Mouse (Mus musculus) midbrain, embryonic 16.5 days (tissue): ENCODE data around the gene Csde1. TPM values are rescaled to one million over a fixed set of nuclear protein-coding genes. Genes with fewer than 3 reads are reported as not detected.

Experiments used
- ATAC-seq: fragments of 200-750 bp; cut with Nextera tagmentation; 2 replicates; pipeline ENCODE4 v1.8.0; 2017; ENCODE audit warnings: moderate TSS enrichment
- H3K27ac ChIP-seq: fragments of 300-500 bp; sonication (generic); 2 replicates; pipeline ENCODE4 v1.5.1; 2014; ENCODE audit warnings: mild to moderate bottlenecking, low read length, mixed read lengths
- H3K27me3 ChIP-seq: fragments of 300-500 bp; sonication (generic); 2 replicates; pipeline ENCODE4 v1.6.1; 2014; ENCODE audit warnings: low read depth, low read length, mixed read lengths; ENCODE audit not compliant: control insufficient read depth, insufficient read depth
- H3K36me3 ChIP-seq: fragments of 300-500 bp; sonication (generic); 2 replicates; pipeline ENCODE4 v1.6.1; 2014; ENCODE audit warnings: mild to moderate bottlenecking, low read length, moderate library complexity, mixed read lengths; ENCODE audit not compliant: control insufficient read depth, insufficient read depth
- H3K4me1 ChIP-seq: fragments of 300-500 bp; sonication (generic); 2 replicates; pipeline ENCODE4 v1.6.1; 2014; ENCODE audit warnings: mild to moderate bottlenecking, low read length, mixed read lengths; ENCODE audit not compliant: control insufficient read depth, insufficient read depth
- H3K4me2 ChIP-seq: fragments of 300-500 bp; sonication (generic); 2 replicates; pipeline ENCODE4 v1.6.1; 2014; ENCODE audit warnings: mild to moderate bottlenecking, low read length, mixed read lengths
- H3K4me3 ChIP-seq: fragments of 300-500 bp; sonication (generic); 2 replicates; pipeline ENCODE4 v1.5.1; 2014; ENCODE audit warnings: low read depth, mild to moderate bottlenecking, low read length, moderate library complexity, mixed read lengths
- H3K9ac ChIP-seq: fragments of 300-500 bp; sonication (generic); 2 replicates; pipeline ENCODE4 v1.6.1; 2014; ENCODE audit warnings: low read depth, low read length, mixed read lengths
- H3K9me3 ChIP-seq: fragments of 300-500 bp; sonication (generic); replicated peaks from 2 replicates; pipeline ENCODE4 v1.6.1; 2014; ENCODE audit warnings: mild to moderate bottlenecking, low read length, mixed read lengths; ENCODE audit not compliant: control insufficient read depth, poor library complexity, severe bottlenecking
- WGBS: fragments of 180-500 bp; shearing (Covaris S2); extraction: QIAGEN DNeasy Blood & Tissue Kit; methylation state at CpG from one replicate; pipeline ENCODE4 v1.1.7; 2014; 5-methylcytosine and 5-hydroxymethylcytosine counted together
- polyA plus RNA-seq: library from polyadenylated mRNA; unstranded; fragments of >200 nt; fragmentation: Nextera tagmentation; extraction: Ambion mirVana; gene quantifications from 2 replicates; pipeline ENCODE4 v1.2.1, GENCODE M21; 2015

Gene Csde1
- polyA plus RNA-seq, 1 experiment from 2014 or later, result 358 TPM

GRCm38 (mm10) chr3:103040861-103041379 is 20.7 kb downstream of the Csde1 start:
- no peak for ATAC-seq
- H3K4me3 ChIP-seq, result no peak overlapping the region
- 84% methylated on average over 1 of the region's 1 CpGs for WGBS
- peaks cover 16% of the 10 kb centered on the region for H3K36me3 ChIP-seq
- H3K4me1 ChIP-seq, result no peaks in the 10 kb centered on the region
- H3K4me2 ChIP-seq, result no peak overlapping the region
- H3K9ac ChIP-seq, result no peak overlapping the region
- H3K27ac ChIP-seq, result no peak overlapping the region
- no peaks in the 10 kb centered on the region for H3K9me3 ChIP-seq
- no peaks in the 10 kb centered on the region for H3K27me3 ChIP-seq

- H3K4me1 ChIP-seq, result peaks cover 13% of the 10 kb centered on the region
- 93% methylated on average over 5 of the region's 5 CpGs for WGBS
- H3K9me3 ChIP-seq, result no peaks in the 10 kb centered on the region
- H3K4me2 ChIP-seq, result no peak overlapping the region
- no peak overlapping the region for H3K9ac ChIP-seq
- H3K4me3 ChIP-seq, result no peak overlapping the region
- no peak overlapping the region for H3K27ac ChIP-seq
- H3K27me3 ChIP-seq, result no peaks in the 10 kb centered on the region
- no peak for ATAC-seq
- peaks cover 27% of the 10 kb centered on the region for H3K36me3 ChIP-seq
Measured at GRCm38 (mm10) chr3:103056016-103056595, 35.9 kb downstream of the Csde1 start.

DNA sequence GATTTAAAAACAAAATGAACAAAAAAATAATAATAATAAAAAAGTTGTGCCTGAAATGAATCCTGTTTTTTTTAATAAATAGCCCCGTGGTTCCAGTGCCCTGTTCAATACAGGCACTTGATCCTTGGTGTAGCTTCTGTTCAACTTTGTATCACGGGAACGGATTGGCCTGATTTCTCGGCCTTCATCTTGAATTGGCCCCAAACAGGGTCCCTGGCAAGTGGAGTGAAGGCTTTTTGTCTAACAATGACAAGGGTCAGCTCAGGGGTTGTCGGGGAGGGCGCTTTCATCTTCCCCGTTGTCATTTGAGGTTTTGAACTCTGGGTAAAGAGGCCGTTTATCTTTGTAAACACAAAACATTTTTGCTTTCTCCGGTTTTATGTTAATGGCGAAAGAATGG is 37.5 kb downstream of the Csde1 start:
- Histone ChIP-seq H3K27me3 (no peaks in the 10 kb centered on the region), H3K36me3 (peaks cover 33% of the 10 kb centered on the region), H3K4me1 (peaks cover 13% of the 10 kb centered on the region), H3K4me2 (peak overlapping the region; percentile 86), H3K9ac (peak overlapping the region; percentile 49; the same call in 1 of the 2 replicates), H3K9me3 (no peaks in the 10 kb centered on the region), H3K4me3 (peak overlapping the region; percentile 76), H3K27ac (peak overlapping the region; percentile 93)
- WGBS, result 2% methylated on average over 10 of the region's 10 CpGs
- ATAC-seq, result peak; percentile 44

DNA sequence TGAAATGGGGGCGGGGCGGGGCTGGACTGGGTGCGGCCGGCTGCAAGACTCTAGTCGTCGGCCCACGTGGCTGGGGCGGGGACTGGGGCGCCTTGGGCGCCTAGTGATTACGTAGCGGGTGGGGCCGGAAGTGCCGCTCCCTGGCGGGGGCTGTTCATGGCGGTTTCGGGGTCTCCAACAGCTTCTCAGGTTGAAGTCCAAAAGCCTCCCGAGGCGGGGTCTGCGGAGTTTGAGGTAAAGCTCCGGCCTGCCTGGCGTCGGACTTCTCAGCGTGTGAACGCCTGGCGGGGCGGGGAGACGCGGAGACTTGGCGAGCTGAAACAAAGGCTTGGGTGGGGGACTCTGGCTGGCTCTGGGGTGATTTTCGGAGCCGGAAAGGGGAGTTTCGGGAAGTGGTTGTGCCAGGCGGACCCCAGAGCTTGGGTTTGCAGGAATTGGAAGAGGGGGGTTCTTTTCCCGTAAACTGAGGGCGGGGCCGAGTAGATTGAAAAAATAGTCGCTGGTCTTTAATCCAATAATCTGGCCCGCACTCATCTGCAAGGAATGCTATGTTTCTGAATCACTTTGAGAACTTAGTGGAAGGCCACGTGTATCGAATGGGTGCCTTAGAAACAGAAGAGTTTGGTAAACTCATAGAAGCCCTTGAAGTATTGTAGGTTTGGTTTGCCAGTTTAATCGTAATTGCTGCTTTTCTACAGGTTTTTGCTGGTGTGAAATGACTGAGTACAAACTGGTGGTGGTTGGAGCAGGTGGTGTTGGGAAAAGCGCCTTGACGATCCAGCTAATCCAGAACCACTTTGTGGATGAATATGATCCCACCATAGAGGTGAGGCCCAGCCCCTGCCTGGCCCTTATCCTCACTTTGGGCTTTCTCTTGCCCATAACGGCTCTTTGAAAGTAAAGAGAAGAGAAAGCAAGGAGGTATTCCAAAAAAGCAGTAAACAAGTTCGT is 38.3 kb downstream of the Csde1 start, which contains the start of gene Nras:
TSS of gene Nras (plus strand) at position 79 of the 951 bp plus-strand sequence.
- 2% methylated on average over 46 of the region's 46 CpGs for WGBS
- H3K9me3 ChIP-seq, result no peaks in the 10 kb centered on the region
- ATAC-seq, result peak; percentile 99

GRCm38 (mm10) chr3:103066927-103067326 is 46.7 kb downstream of the Csde1 start:
- ATAC-seq, result no peak
- Histone ChIP-seq H3K4me2 (no peak overlapping the region), H3K4me3 (no peak overlapping the region), H3K27me3 (no peaks in the 10 kb centered on the region), H3K9me3 (no peaks in the 10 kb centered on the region), H3K4me1 (no peaks in the 10 kb centered on the region), H3K9ac (no peak overlapping the region), H3K27ac (no peak overlapping the region), H3K36me3 (peaks cover 34% of the 10 kb centered on the region)
- WGBS, result 94% methylated on average over 8 of the region's 8 CpGs

More for the DNA sequence above, 38.3 kb downstream of the Csde1 start, which contains the start of gene Nras:
- H3K4me1 ChIP-seq, result peaks cover 13% of the 10 kb centered on the region
- H3K27me3 ChIP-seq, result no peaks in the 10 kb centered on the region
- peak within 1 kb of the TSS; percentile 87 for H3K9ac ChIP-seq
- peak within 1 kb of the TSS; percentile 86 for H3K4me2 ChIP-seq
- H3K36me3 ChIP-seq, result peaks cover 36% of the 10 kb centered on the region
- H3K4me3 ChIP-seq, result peak within 1 kb of the TSS; percentile 76
- H3K27ac ChIP-seq, result peak within 1 kb of the TSS; percentile 93

DNA sequence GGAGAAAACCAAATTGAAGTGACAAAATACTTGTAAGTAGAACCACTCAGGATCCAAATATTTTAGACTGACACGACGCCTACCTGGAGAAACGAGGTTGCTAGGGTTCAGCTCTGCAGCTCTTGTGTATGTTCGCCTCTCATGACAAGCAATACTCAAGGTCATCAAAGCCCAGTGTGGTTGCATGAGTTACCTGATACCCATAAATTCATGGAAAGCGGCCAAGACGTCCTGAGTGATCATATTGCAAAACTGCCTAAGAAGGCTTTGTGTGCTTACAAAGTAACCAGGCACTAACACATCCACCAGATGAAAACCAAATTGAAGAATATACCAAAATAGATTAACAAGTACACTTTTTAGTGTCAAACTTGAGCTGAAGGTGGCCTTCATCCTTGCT is 48.7 kb downstream of the Csde1 start:
- Histone ChIP-seq H3K4me3 (no peak overlapping the region), H3K9me3 (no peaks in the 10 kb centered on the region), H3K4me2 (no peak overlapping the region), H3K9ac (no peak overlapping the region), H3K36me3 (peaks cover 22% of the 10 kb centered on the region), H3K27me3 (no peaks in the 10 kb centered on the region), H3K27ac (no peak overlapping the region), H3K4me1 (no peaks in the 10 kb centered on the region)
- no peak for ATAC-seq
- WGBS, result 97% methylated on average over 6 of the region's 6 CpGs

GRCm38 (mm10) chr3:103073771-103074170 is 53.5 kb downstream of the Csde1 start, which contains the start of gene Ampd1:
Ampd1 (plus strand) TSS chr3:103074014.
- WGBS, result 78% methylated on average over 5 of the region's 5 CpGs
- Histone ChIP-seq H3K4me3 (no peak within 1 kb of the TSS), H3K36me3 (peaks cover 4% of the 10 kb centered on the region; the same call in 1 of the 2 replicates), H3K9ac (no peak within 1 kb of the TSS), H3K4me1 (no peaks in the 10 kb centered on the region), H3K4me2 (no peak within 1 kb of the TSS), H3K27ac (no peak within 1 kb of the TSS), H3K27me3 (no peaks in the 10 kb centered on the region), H3K9me3 (no peaks in the 10 kb centered on the region)
- ATAC-seq, result no peak

GRCm38 (mm10) chr3:103075871-103076270 is 55.6 kb downstream of the Csde1 start:
- Histone ChIP-seq H3K4me3 (no peak overlapping the region), H3K4me2 (no peak overlapping the region), H3K27ac (no peak overlapping the region), H3K4me1 (no peaks in the 10 kb centered on the region), H3K27me3 (no peaks in the 10 kb centered on the region), H3K9ac (no peak overlapping the region), H3K9me3 (no peaks in the 10 kb centered on the region), H3K36me3 (no peaks in the 10 kb centered on the region)
- ATAC-seq, result no peak
- WGBS, result 87% methylated on average over 9 of the region's 9 CpGs
